Mouse (Mus musculus) liver, adult 2 months (tissue): ENCODE results near the gene Engase. TPM values are rescaled to one million over a fixed set of nuclear protein-coding genes. Genes with fewer than 3 reads are reported as not detected.

Experiments used
- DNase-seq: peaks from one replicate; pipeline ENCODE4 v3.0.0-alpha.2; 2011; ENCODE audit warnings: low read depth, low spot score; ENCODE audit errors: extremely low read depth
- H3K27ac ChIP-seq: fragments of 200-500 bp; replicated peaks from 2 replicates; pipeline ENCODE4 v1.5.1; 2012; ENCODE audit warnings: low read depth, mild to moderate bottlenecking, control low read depth, inconsistent platforms, low read length; ENCODE audit not compliant: insufficient read depth
- H3K27me3 ChIP-seq: fragments of 200-500 bp; 2 replicates; pipeline ENCODE4 v1.6.1; 2012; ENCODE audit warnings: mild to moderate bottlenecking, moderate library complexity, low read length, inconsistent platforms; ENCODE audit not compliant: control insufficient read depth, insufficient read depth
- H3K36me3 ChIP-seq: fragments of 200-500 bp; 2 replicates; pipeline ENCODE4 v1.6.1; 2012; ENCODE audit warnings: low read length, inconsistent platforms; ENCODE audit not compliant: control insufficient read depth, insufficient read depth
- H3K4me1 ChIP-seq: fragments of 200-500 bp; 2 replicates; pipeline ENCODE4 v1.6.1; 2011; ENCODE audit warnings: low read length; ENCODE audit not compliant: control insufficient read depth, insufficient read depth
- H3K4me3 ChIP-seq: fragments of 200-500 bp; 2 replicates; pipeline ENCODE4 v1.5.1; 2011; ENCODE audit warnings: low read depth, mild to moderate bottlenecking, control low read depth, low read length, moderate library complexity; ENCODE audit not compliant: insufficient read depth
- H3K79me2 ChIP-seq: fragments of 200-500 bp; 2 replicates; pipeline ENCODE4 v1.6.1; 2012; ENCODE audit warnings: inconsistent platforms, mild to moderate bottlenecking, low read length, moderate library complexity; ENCODE audit not compliant: control insufficient read depth, insufficient read depth
- H3K9ac ChIP-seq: fragments of 200-500 bp; 2 replicates; pipeline ENCODE4 v1.6.1; 2012; ENCODE audit warnings: low read depth, mild to moderate bottlenecking, control low read depth, inconsistent platforms, low read length
- CTCF ChIP-seq: fragments of 200-500 bp; IDR thresholded peaks from 2 replicates; pipeline ENCODE4 v1.5.1; 2011; ENCODE audit warnings: low read depth, low read length, control low read depth
- POLR2A ChIP-seq: fragments of 200-500 bp; IDR thresholded peaks from 2 replicates; pipeline ENCODE4 v1.6.1; 2011; ENCODE audit warnings: low read length, control low read depth; ENCODE audit not compliant: insufficient read depth; ENCODE audit errors: extremely low read depth
- WGBS: fragments of 180-500 bp; shearing (Covaris S2); methylation state at CpG from one replicate; pipeline ENCODE4 v1.1.7; 2018; 5-methylcytosine and 5-hydroxymethylcytosine counted together
- polyA plus RNA-seq: library from polyadenylated mRNA; depleted of rRNA; stranded (reverse); fragments of >200 nt; gene quantifications from 2 replicates; pipeline ENCODE4 v1.2.3, GENCODE M21; 2012
- total RNA-seq: library from RNA; depleted of rRNA; stranded (reverse); fragments of >200 nt; gene quantifications from 2 replicates; pipeline ENCODE4 v1.2.3, GENCODE M21; 2014

The Engase gene
- total and polyA plus RNA-seq, 2 experiments, result 3.0 to 8.3 TPM

GRCm38 (mm10) chr11:118451211-118451610 lies 25.4 kb upstream of the Engase start:
- Histone ChIP-seq H3K4me1 (peaks cover 4% of the 10 kb centered on the region), H3K27ac (no peak overlapping the region), H3K4me3 (no peak overlapping the region), H3K9ac (no peak overlapping the region), H3K79me2 (no peaks in the 10 kb centered on the region), H3K27me3 (no peaks in the 10 kb centered on the region), H3K36me3 (no peaks in the 10 kb centered on the region)
- TF ChIP-seq POLR2A (no peak), CTCF (no peak)
- WGBS, result 14% methylated on average over 6 of the region's 6 CpGs
- DNase-seq, result peak; percentile 90

GRCm38 (mm10) chr11:118452955-118453354 lies 23.7 kb upstream of the Engase start:
- Histone ChIP-seq H3K4me1 (peaks cover 4% of the 10 kb centered on the region), H3K27me3 (no peaks in the 10 kb centered on the region), H3K79me2 (no peaks in the 10 kb centered on the region), H3K36me3 (no peaks in the 10 kb centered on the region), H3K9ac (no peak overlapping the region), H3K4me3 (no peak overlapping the region), H3K27ac (no peak overlapping the region)
- WGBS, result 93% methylated on average over 2 of the region's 2 CpGs
- DNase-seq, result no peak
- TF ChIP-seq POLR2A (no peak), CTCF (no peak)

- DNase-seq, result peak; percentile 39
- no peak overlapping the region for H3K4me3 ChIP-seq
- TF ChIP-seq POLR2A (no peak), CTCF (no peak)
- H3K4me1 ChIP-seq, result peaks cover 4% of the 10 kb centered on the region
- H3K9ac ChIP-seq, result no peak overlapping the region
- 37% methylated on average over 11 of the region's 11 CpGs for WGBS
- no peaks in the 10 kb centered on the region for H3K79me2 ChIP-seq
- 0 out of 2 replicates have a peak overlapping the region, but pooled peaks have one; percentile 16 for H3K27ac ChIP-seq
- H3K27me3 ChIP-seq, result no peaks in the 10 kb centered on the region
- no peaks in the 10 kb centered on the region for H3K36me3 ChIP-seq
These were observed 22.6 kb upstream of the Engase start for GRCm38 (mm10) chr11:118453886-118454671.

- Histone ChIP-seq H3K27me3 (no peaks in the 10 kb centered on the region), H3K4me1 (peaks cover 4% of the 10 kb centered on the region), H3K79me2 (no peaks in the 10 kb centered on the region), H3K27ac (no peak overlapping the region), H3K4me3 (no peak overlapping the region), H3K9ac (no peak overlapping the region), H3K36me3 (no peaks in the 10 kb centered on the region)
- WGBS, result 71% methylated on average over 6 of the region's 6 CpGs
- no peak for DNase-seq
- TF ChIP-seq CTCF, result no peak
- TF ChIP-seq POLR2A, result no peak
These were observed 20.8 kb upstream of the Engase start for GRCm38 (mm10) chr11:118455788-118456187.

GRCm38 (mm10) chr11:118456937-118457336 lies 19.7 kb upstream of the Engase start:
- Histone ChIP-seq H3K4me1 (peaks cover 2% of the 10 kb centered on the region), H3K36me3 (no peaks in the 10 kb centered on the region), H3K9ac (no peak overlapping the region), H3K4me3 (no peak overlapping the region), H3K27ac (no peak overlapping the region), H3K79me2 (no peaks in the 10 kb centered on the region), H3K27me3 (no peaks in the 10 kb centered on the region)
- TF ChIP-seq CTCF (no peak), POLR2A (no peak)
- WGBS, result 80% methylated on average over 11 of the region's 11 CpGs
- peak; percentile 45 for DNase-seq

GRCm38 (mm10) chr11:118459051-118459450 lies 17.6 kb upstream of the Engase start:
- 46% methylated on average over 8 of the region's 8 CpGs for WGBS
- Histone ChIP-seq H3K27me3 (no peaks in the 10 kb centered on the region), H3K27ac (peak overlapping the region; percentile 11), H3K36me3 (no peaks in the 10 kb centered on the region), H3K4me1 (peaks cover under 1% of the 10 kb centered on the region), H3K79me2 (no peaks in the 10 kb centered on the region), H3K9ac (no peak overlapping the region), H3K4me3 (no peak overlapping the region)
- TF ChIP-seq POLR2A (no peak), CTCF (no peak)
- DNase-seq, result peak; percentile 50
